Mouse (Mus musculus) B cell, adult 2 months (primary cell): ENCODE measurements around the gene Gm14305.
A peak's percentile ranks its signal among the peaks of the same experiment; 100 is the strongest.
"Not testable (repeated sequence)": the region's sequence is repeated elsewhere in the genome, so short reads cannot be mapped to it uniquely, and the experiment has no call there.

Experiments
- DNase-seq, 2 experiments: peaks; one replicate each; pipeline ENCODE4 v3.0.0; 2022

Gene Gm14305

GRCm38 (mm10) chr2:176708051-176708450 is at the start of gene Gm14305:
Gm14305 (plus strand) TSS chr2:176708328.
- peak; percentile 0 to 1 for DNase-seq

- not testable (repeated sequence) for DNase-seq
These were observed 37.9 kb upstream of the Gm14305 start, which contains the start of gene Zfp973 for GRCm38 (mm10) chr2:176670222-176670621. Zfp973 (plus strand) TSS chr2:176670522.
